Mouse (Mus musculus) stomach, postnatal 0 days (tissue): Measurements from ENCODE around the gene Sds. TPM values are rescaled to one million over a fixed set of nuclear protein-coding genes. Genes with fewer than 3 reads are reported as not detected.

Experiments used
- ATAC-seq: fragments of 200-750 bp; cut with Nextera tagmentation; 2 replicates; pipeline ENCODE4 v1.8.0; 2017; ENCODE audit not compliant: low FRiP score, low TSS enrichment
- DNase-seq: peaks from one replicate; pipeline ENCODE4 v3.0.0-alpha.2; 2016; ENCODE audit warnings: low spot score
- H3K27ac ChIP-seq: fragments of 300-500 bp; sonication (generic); replicated peaks from 2 replicates; pipeline ENCODE4 v1.5.1; 2014; ENCODE audit warnings: mild to moderate bottlenecking, control low read depth
- H3K27me3 ChIP-seq: fragments of 300-500 bp; sonication (generic); 2 replicates; pipeline ENCODE4 v1.6.1; 2014; ENCODE audit warnings: low read length; ENCODE audit not compliant: control insufficient read depth, insufficient read depth
- H3K36me3 ChIP-seq: fragments of 300-500 bp; sonication (generic); 2 replicates; pipeline ENCODE4 v1.6.1; 2014; ENCODE audit warnings: low read length, mixed read lengths; ENCODE audit not compliant: control insufficient read depth, insufficient read depth
- H3K4me1 ChIP-seq: fragments of 300-500 bp; sonication (generic); replicated peaks from 2 replicates; pipeline ENCODE4 v1.6.1; 2014; ENCODE audit warnings: antibody characterized with exemption; ENCODE audit not compliant: control insufficient read depth, insufficient read depth
- H3K4me2 ChIP-seq: fragments of 300-500 bp; sonication (generic); replicated peaks from 2 replicates; pipeline ENCODE4 v1.6.1; 2014; ENCODE audit warnings: low read depth, mild to moderate bottlenecking, control low read depth, moderate library complexity
- H3K4me3 ChIP-seq: fragments of 300-500 bp; sonication (generic); 2 replicates; pipeline ENCODE4 v1.5.1; 2014; ENCODE audit warnings: low read depth, low read length, control low read depth
- H3K9ac ChIP-seq: fragments of 300-500 bp; sonication (generic); 2 replicates; pipeline ENCODE4 v1.6.1; 2014; ENCODE audit warnings: mild to moderate bottlenecking, low read length, control low read depth, mixed read lengths
- H3K9me3 ChIP-seq: fragments of 300-500 bp; sonication (generic); 2 replicates; pipeline ENCODE4 v1.6.1; 2016; ENCODE audit warnings: low read length; ENCODE audit not compliant: control insufficient read depth
- CTCF ChIP-seq: IDR thresholded peaks from 2 replicates; pipeline ENCODE4 v1.5.1; 2016; ENCODE audit warnings: antibody characterized with exemption, low read depth, mild to moderate bottlenecking, moderate library complexity
- EP300 ChIP-seq: optimal IDR thresholded peaks from 2 replicates; pipeline ENCODE3; 2016; ENCODE audit warnings: antibody characterized with exemption
- WGBS: fragments of 180-500 bp; shearing (Covaris S2); extraction: QIAGEN DNeasy Blood & Tissue Kit; methylation state at CpG from one replicate; pipeline ENCODE4 v1.1.7; 2014; 5-methylcytosine and 5-hydroxymethylcytosine counted together
- polyA plus RNA-seq: library from polyadenylated mRNA; unstranded; fragments of >200 nt; fragmentation: Nextera tagmentation; extraction: Ambion mirVana; gene quantifications from 2 replicates; pipeline ENCODE4 v1.2.1, GENCODE M21; 2015

The Sds gene
- polyA plus RNA-seq, 1 experiment from 2014 or later: not detected

- ATAC-seq: no peak
- H3K4me1 ChIP-seq: no peaks in the 10 kb centered on the region; the same call in 1 of the 2 replicates
- no peaks in the 10 kb centered on the region for H3K9me3 ChIP-seq
- no peak overlapping the region for H3K9ac ChIP-seq
- no peak for DNase-seq
- peaks cover 46% of the 10 kb centered on the region for H3K27me3 ChIP-seq
- no peak for TF ChIP-seq EP300
- TF ChIP-seq CTCF: no peak
- H3K4me3 ChIP-seq: no peak overlapping the region
- H3K4me2 ChIP-seq: no peak overlapping the region
- H3K27ac ChIP-seq: no peak overlapping the region
- no peaks in the 10 kb centered on the region for H3K36me3 ChIP-seq
- WGBS: under 1% methylated on average over 13 of the region's 13 CpGs
Measured at GRCm38 (mm10) chr5:120438469-120438868, 37.9 kb upstream of the Sds start.

GRCm38 (mm10) chr5:120438991-120439710 lies 37.2 kb upstream of the Sds start:
- H3K36me3 ChIP-seq: no peaks in the 10 kb centered on the region
- H3K4me3 ChIP-seq: no peak overlapping the region
- H3K9ac ChIP-seq: no peak overlapping the region
- no peak for ATAC-seq
- no peaks in the 10 kb centered on the region; the same call in 1 of the 2 replicates for H3K4me1 ChIP-seq
- H3K27ac ChIP-seq: no peak overlapping the region
- no peak for DNase-seq
- TF ChIP-seq CTCF (no peak), EP300 (no peak)
- no peak overlapping the region for H3K4me2 ChIP-seq
- H3K9me3 ChIP-seq: no peaks in the 10 kb centered on the region
- H3K27me3 ChIP-seq: peaks cover 45% of the 10 kb centered on the region
- WGBS: 4% methylated on average over 27 of the region's 27 CpGs

GRCm38 (mm10) chr5:120439887-120440670 lies 36.2 kb upstream of the Sds start:
- H3K36me3 ChIP-seq: no peaks in the 10 kb centered on the region
- under 1% methylated on average over 61 of the region's 61 CpGs for WGBS
- H3K27me3 ChIP-seq: peaks cover 39% of the 10 kb centered on the region
- DNase-seq (no peak), ATAC-seq (no peak)
- H3K9me3 ChIP-seq: no peaks in the 10 kb centered on the region
- no peaks in the 10 kb centered on the region; the same call in 1 of the 2 replicates for H3K4me1 ChIP-seq
- no peak overlapping the region for H3K27ac ChIP-seq
- no peak overlapping the region for H3K9ac ChIP-seq
- peak overlapping the region; percentile 51 for H3K4me2 ChIP-seq
- TF ChIP-seq EP300 (no peak), CTCF (no peak)
- H3K4me3 ChIP-seq: peak overlapping the region; percentile 29

- peaks cover 33% of the 10 kb centered on the region for H3K27me3 ChIP-seq
- TF ChIP-seq CTCF (peak; percentile 87), EP300 (no peak)
- WGBS: 6% methylated on average over 14 of the region's 14 CpGs
- H3K4me1 ChIP-seq: no peaks in the 10 kb centered on the region; the same call in 1 of the 2 replicates
- H3K4me3 ChIP-seq: peak overlapping the region; percentile 29
- DNase-seq (peak; percentile 93), ATAC-seq (peak; percentile 65)
- H3K4me2 ChIP-seq: peak overlapping the region; percentile 51
- H3K36me3 ChIP-seq: no peaks in the 10 kb centered on the region
- H3K9ac ChIP-seq: no peak overlapping the region
- no peak overlapping the region for H3K27ac ChIP-seq
- H3K9me3 ChIP-seq: no peaks in the 10 kb centered on the region
Measured at GRCm38 (mm10) chr5:120440733-120441132, 35.6 kb upstream of the Sds start.

- H3K9ac ChIP-seq: no peak overlapping the region
- WGBS: 21% methylated on average over 13 of the region's 13 CpGs
- no peaks in the 10 kb centered on the region for H3K4me1 ChIP-seq
- no peak overlapping the region for H3K27ac ChIP-seq
- no peaks in the 10 kb centered on the region for H3K9me3 ChIP-seq
- no peak overlapping the region for H3K4me3 ChIP-seq
- H3K27me3 ChIP-seq: no peaks in the 10 kb centered on the region; the same call in 1 of the 2 replicates
- no peak overlapping the region for H3K4me2 ChIP-seq
- no peak for TF ChIP-seq EP300
- TF ChIP-seq CTCF: no peak
- DNase-seq (no peak), ATAC-seq (no peak)
- no peaks in the 10 kb centered on the region for H3K36me3 ChIP-seq
Measured at GRCm38 (mm10) chr5:120447305-120447704, 29.0 kb upstream of the Sds start.

GRCm38 (mm10) chr5:120454756-120455337 lies 21.5 kb upstream of the Sds start:
- Histone ChIP-seq H3K9me3 (no peaks in the 10 kb centered on the region), H3K4me1 (no peaks in the 10 kb centered on the region), H3K4me2 (no peak overlapping the region), H3K27ac (no peak overlapping the region), H3K36me3 (no peaks in the 10 kb centered on the region), H3K27me3 (no peaks in the 10 kb centered on the region), H3K9ac (no peak overlapping the region), H3K4me3 (no peak overlapping the region)
- WGBS: 28% methylated on average over 14 of the region's 14 CpGs
- TF ChIP-seq CTCF (no peak), EP300 (no peak)
- ATAC-seq (no peak), DNase-seq (no peak)
